Mouse (Mus musculus) B cell, adult 2 months (primary cell): ENCODE measurements at regions not wholly inside any gene's neighbourhood (a gene's known extent, or its start where the extent isn't known, plus 50 kb on each side); places are given as distances from the start of the nearest gene placed in this dataset.
"Not testable (repeated sequence)": the region's sequence is repeated elsewhere in the genome, so short reads cannot be mapped to it uniquely, and the experiment has no call there.

ENCODE experiments used
- DNase-seq, 2 experiments: peaks; one replicate each; pipeline ENCODE4 v3.0.0; 2022

DNA sequence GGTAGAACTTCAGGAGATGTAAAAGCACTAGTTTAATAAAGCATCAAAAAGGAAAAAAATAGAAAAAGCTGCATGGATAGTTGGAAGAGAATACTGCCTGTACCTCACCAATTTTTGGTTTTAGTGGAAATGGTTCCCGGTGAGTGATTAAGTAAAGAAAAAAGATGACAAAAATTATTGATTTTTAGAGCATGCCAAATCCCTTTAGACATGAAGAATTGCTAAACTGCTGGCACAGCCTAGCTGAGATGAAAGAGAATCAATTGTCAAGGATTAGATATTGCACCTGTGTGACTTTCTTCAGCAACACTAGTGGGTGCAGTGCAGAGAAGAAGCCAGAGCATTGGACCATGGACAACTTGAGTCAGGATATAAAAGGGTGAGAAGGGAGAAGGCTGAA lies 348.7 kb upstream of the Cpeb2 start:
- DNase-seq = no peak

DNA sequence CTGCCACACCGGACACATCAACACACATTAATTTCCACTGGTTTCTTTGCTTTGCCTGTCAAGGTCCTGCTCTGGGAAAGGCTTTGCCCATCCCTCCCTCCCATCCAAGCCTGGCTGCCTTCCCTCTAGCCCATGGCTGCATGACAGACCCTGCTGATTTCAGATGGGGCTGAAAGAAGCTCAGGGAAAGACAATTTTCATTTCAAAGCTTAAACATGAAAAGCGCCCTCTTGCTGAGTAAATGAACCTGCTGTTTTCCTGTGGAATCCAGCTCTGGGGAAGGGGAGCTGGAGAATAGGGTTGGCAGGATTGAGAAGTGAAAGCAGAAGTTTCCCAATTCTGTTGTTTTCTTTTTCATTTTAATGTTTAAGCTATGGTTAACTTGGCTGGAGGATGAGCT lies 341.1 kb upstream of the Cpeb2 start:
- DNase-seq = no peak

DNA sequence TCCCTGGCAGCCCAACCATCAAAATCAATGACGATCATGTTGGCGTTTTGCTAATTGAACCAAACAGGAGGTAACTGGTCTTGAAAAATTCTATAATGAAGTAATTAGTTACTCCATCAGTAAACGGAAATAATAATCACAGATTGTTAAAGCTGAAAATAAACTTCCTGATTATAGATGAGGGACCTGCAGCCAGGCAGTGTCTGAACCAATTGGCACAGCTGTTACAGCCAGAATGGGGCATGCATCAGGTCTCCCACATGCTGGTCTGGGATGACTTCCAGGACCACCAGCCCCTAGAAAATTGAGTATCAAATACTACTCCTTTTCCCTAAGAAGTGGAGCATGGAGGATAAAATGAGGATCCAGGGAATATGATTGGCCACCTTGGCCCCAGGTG lies 326.8 kb upstream of the Cpeb2 start:
- no peak for DNase-seq

GRCm38 (mm10) chr5:42919328-42919727 lies 313.6 kb upstream of the Cpeb2 start:
- DNase-seq = no peak

- DNase-seq = no peak
Measured at GRCm38 (mm10) chr5:42932106-42932505, 300.9 kb upstream of the Cpeb2 start.

DNA sequence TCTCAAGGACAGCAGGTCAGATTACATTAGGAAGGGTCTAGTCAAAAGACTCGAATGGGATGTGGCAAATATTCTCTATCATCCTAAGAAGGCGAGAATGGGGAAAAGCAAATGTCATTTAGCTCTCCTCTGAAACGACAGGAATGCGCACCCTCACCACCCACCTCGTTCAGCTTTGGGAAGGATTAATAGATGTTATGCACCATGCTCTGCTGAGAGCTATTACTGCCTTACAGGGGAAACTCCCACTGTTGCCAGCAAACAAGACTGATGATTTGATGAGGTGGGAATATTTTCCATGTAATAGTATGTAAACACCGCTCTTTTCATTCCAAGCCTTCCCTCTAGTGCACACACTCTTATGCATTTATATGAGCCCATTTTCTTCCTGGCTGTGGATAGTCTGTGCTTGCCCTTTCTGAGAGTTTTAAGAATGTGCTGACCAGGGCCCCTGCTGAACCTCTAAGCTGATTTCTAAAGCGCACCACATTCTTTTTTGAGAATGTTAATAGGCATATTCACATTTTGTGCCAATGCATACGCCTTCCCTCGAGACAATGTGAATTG lies 273.6 kb upstream of the Cpeb2 start:
- no peak for DNase-seq

DNA sequence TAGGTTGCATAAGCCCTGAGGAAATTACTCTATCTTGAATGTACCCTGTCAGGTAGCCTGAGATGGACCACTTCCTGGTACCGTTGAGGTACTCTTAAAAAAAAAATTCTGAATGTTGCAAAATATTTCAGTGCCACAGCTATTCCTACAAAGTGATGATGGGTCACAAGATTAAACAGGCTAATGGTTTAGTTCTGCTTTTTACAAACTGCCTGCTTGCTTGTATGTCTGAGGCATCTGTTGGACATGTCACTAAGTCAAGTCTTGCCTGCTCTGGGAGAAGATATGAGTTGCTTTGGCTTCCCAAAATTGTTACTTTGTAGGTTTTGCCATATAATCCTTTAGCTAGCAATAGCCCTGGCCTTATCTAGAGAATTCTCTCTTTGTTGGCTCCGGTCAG lies 266.0 kb upstream of the Cpeb2 start:
- not testable (repeated sequence) for DNase-seq

- no peak for DNase-seq
Measured at GRCm38 (mm10) chr5:42969209-42969608, 263.8 kb upstream of the Cpeb2 start.

- DNase-seq = no peak
Measured at GRCm38 (mm10) chr5:42969621-42970020, 263.3 kb upstream of the Cpeb2 start.

GRCm38 (mm10) chr5:42977108-42977507 lies 255.9 kb upstream of the Cpeb2 start:
- DNase-seq = no peak

DNA sequence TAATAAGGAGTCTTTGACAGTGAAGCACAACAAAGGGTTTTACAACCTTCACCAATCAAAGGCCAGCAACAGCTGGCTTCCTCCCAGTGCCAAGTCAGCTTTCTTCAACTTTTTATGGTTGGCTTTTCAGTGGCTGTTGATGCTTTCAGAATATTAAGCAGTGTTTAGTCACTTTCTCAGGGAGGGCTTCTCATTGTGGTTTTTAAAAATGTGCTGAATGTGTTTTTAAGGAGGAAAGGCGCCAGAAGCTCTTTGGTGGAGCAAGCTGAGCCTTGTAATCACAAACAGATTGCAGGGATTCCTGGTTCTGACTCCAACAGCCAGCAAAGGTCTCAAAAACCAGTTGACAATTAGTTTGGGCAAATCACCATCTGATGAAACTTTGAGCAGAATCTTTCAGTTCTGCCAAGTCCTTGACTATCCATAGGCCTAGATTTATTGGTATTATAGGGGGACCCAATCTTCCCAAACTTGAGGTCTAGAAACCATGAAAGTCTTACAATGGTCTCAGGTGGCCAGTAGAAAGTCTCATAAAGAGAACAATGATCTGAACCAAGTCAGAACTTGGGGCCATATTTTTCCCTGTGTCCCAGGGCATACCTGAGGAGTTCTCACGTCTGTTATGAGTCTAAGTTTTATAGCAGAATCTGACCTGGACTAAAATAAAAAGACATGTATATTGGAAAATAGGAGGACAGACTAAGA lies 251.9 kb upstream of the Cpeb2 start:
- no peak for DNase-seq

- DNase-seq = no peak
Measured at GRCm38 (mm10) chr5:42986203-42986602, 246.8 kb upstream of the Cpeb2 start.

DNA sequence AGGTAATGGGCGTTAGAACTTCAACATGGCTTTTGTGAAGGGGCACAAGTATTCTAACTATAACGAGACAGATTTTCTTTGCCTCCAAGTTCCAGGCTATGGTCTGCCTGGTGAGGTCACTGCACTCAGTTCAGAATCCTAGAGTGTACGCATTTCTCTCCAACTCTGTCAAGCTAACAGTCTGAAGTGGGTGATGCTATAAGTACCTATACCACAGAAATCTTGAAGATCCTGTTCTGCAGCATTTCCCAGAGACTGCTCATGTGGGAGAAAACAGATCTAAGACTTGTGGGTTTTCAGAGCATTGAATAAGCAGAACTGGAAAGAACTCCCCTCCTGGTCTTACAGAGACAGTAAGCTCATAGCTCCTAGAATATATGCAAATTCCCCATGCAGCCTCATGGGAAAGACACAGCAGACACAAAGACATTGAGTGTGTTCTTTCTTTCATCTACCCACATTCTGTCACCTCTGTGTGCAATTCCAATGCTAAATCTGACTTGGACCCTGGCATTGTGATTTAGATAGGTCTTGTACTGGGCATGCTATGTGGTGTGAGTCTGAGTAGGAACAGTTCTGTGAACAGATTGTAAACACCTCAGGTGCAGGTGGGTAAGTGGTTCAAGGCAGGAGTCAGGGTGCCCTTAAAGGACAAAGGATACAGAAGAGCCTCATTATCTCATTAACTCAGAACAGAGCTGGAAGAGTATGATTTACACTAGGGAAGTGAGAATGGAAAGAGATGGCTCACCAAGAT lies 245.1 kb upstream of the Cpeb2 start:
- DNase-seq = no peak

GRCm38 (mm10) chr5:42989287-42989686 lies 243.7 kb upstream of the Cpeb2 start:
- no peak for DNase-seq

GRCm38 (mm10) chr5:43024006-43024593 lies 208.9 kb upstream of the Cpeb2 start:
- no peak for DNase-seq

DNA sequence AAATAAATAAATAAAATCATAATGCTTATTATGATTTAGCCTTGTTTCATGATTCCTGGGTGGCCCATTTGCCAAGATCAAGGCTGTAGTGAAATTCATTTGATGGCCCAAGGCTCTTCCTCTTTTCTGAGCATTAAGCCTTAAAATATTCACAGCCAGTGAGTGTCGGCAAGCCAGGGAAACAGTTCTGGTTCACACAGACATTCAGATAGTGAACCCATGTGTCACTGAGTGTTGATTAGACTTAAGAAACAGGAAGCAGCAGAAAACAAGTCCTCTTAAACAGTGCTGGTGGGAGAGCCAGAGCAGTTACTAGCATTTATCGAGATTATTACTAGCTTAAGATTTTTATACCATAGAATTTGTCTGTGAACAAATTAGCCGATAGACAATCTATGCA lies 201.7 kb upstream of the Cpeb2 start:
- no peak for DNase-seq

- no peak for DNase-seq
Measured at GRCm38 (mm10) chr5:43031916-43032315, 201.1 kb upstream of the Cpeb2 start.

GRCm38 (mm10) chr5:43034421-43034820 lies 198.5 kb upstream of the Cpeb2 start:
- no peak for DNase-seq

GRCm38 (mm10) chr5:43037592-43037991 lies 195.4 kb upstream of the Cpeb2 start:
- DNase-seq = no peak

- no peak for DNase-seq
Measured at GRCm38 (mm10) chr5:43039525-43039924, 193.4 kb upstream of the Cpeb2 start.

GRCm38 (mm10) chr5:43042585-43042984 lies 190.4 kb upstream of the Cpeb2 start:
- DNase-seq = no peak

DNA sequence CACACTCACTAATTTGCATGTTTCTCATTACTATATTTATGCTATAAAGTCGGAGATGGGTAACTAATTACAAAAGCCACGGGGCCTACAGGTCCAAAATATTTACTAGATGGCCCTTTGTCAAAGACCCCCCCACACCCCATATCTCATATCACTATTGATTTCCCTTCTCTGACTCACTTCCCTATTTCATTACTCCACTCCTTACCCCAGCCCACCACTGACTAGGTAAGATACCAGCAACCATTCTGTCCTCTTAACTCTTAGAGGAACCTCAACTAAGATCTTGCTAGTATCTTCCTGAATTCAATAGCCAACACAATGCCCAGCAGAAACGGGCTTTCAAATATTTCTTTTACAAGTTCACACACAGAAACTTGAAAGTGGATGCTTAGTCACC lies 187.1 kb upstream of the Cpeb2 start:
- no peak for DNase-seq

DNA sequence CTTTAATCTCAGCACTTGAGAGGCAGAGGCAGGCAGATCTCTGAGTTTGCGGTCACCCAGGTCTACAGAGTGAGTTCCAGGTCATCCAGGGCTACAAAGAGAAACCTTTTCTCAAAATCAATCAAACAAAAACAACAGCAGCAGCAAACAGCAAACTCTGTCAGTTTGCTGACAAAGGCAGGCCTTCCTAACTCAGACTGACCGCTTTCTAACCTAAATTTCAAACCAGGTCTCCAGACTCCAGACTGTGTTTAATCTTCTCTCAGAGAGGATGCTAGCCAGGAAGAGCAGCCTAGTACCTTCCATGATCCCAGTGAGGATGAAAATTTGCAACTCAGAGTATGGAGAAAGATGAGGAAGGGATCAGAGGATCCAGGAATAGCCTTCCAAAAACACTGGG lies 185.7 kb upstream of the Cpeb2 start:
- DNase-seq = no peak
